Mouse (Mus musculus): ENCODE data around the gene Pde9a. TPM values are rescaled to one million over a fixed set of nuclear protein-coding genes. Genes with fewer than 3 reads are reported as not detected.

Pde9a gene
- polyA plus RNA-seq, 1 experiment from 2014 or later = 34.5 TPM

DNA sequence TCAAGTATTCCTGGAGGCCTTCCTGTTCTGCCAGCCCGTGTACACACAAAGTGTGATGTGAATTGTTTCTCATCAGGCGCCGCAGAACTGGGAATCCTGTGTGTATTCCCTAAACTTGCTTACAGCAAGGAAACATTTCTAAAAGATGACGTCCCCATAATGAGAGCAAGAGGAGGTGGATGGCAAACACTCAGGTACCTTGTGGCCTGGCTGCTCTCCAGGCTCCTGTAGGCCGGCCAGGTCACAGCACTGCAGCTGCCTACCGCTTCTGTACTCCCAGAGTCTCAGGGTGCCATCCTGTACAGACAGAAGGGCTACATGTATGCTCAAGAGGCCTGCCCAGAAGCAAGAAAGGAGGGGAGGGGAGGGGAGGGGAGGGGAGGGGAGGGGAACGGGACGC lies 114.4 kb downstream of the Pde9a start:
- no peak overlapping the region for H3K27ac ChIP-seq (ENCODE audit: low read depth, low read length)
- no peaks in the 10 kb centered on the region for H3K27me3 ChIP-seq (ENCODE audit: control insufficient read depth, insufficient read depth, low read length)
- ATAC-seq (ENCODE audit: insufficient read depth, low FRiP score, low TSS enrichment) (no peak), DNase-seq (ENCODE audit: low spot score) (no peak)
- 90% methylated on average over 8 of the region's 8 CpGs for WGBS
- no peaks in the 10 kb centered on the region for H3K9me3 ChIP-seq (ENCODE audit: control insufficient read depth, low read length)
- peaks cover 20% of the 10 kb centered on the region for H3K36me3 ChIP-seq (ENCODE audit: control insufficient read depth, insufficient read depth, low read length)
- no peak overlapping the region for H3K4me3 ChIP-seq (ENCODE audit: low read depth, low read length)
- H3K4me2 ChIP-seq (ENCODE audit: low read depth) = no peak overlapping the region
- H3K4me1 ChIP-seq (ENCODE audit: control insufficient read depth, insufficient read depth, low read length) = no peaks in the 10 kb centered on the region
- no peak overlapping the region for H3K9ac ChIP-seq (ENCODE audit: low read length)

DNA sequence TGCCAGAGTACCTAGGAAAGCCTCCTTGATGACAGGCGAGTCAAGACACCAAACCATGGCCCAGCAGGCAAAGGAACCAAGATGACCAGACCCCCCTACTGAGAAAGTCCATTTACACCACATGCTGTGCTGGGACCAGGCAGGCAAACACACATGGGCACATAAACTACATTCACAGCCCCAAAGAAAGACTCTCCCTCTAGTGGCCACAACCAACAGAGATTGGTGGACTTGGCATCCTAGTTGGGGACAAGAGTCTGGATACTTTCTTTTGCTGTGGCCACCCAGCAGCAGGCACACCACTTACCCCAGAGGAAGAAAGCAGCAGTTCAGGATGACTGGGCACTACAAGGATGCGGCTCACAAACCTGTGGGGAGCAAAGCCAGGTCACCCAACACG lies 114.9 kb downstream of the Pde9a start:
- H3K36me3 ChIP-seq (ENCODE audit: control insufficient read depth, insufficient read depth, low read length) = peaks cover 20% of the 10 kb centered on the region
- ATAC-seq (ENCODE audit: insufficient read depth, low FRiP score, low TSS enrichment) = no peak

GRCm38 (mm10) chr17:31502261-31502927 lies 116.4 kb downstream of the Pde9a start:
- ATAC-seq (ENCODE audit: insufficient read depth, low FRiP score, low TSS enrichment) = no peak
- peaks cover 15% of the 10 kb centered on the region for H3K36me3 ChIP-seq (ENCODE audit: control insufficient read depth, insufficient read depth, low read length)
- no peaks in the 10 kb centered on the region for H3K9me3 ChIP-seq (ENCODE audit: control insufficient read depth, low read length)
- H3K4me1 ChIP-seq (ENCODE audit: control insufficient read depth, insufficient read depth, low read length) = no peaks in the 10 kb centered on the region
- no peak overlapping the region for H3K9ac ChIP-seq (ENCODE audit: low read length)
- 91% methylated on average over 12 of the region's 12 CpGs for WGBS
- no peak overlapping the region for H3K27ac ChIP-seq (ENCODE audit: low read depth, low read length)
- DNase-seq (ENCODE audit: low spot score) = no peak
- H3K4me3 ChIP-seq (ENCODE audit: low read depth, low read length) = no peak overlapping the region
- H3K27me3 ChIP-seq (ENCODE audit: control insufficient read depth, insufficient read depth, low read length) = no peaks in the 10 kb centered on the region
- H3K4me2 ChIP-seq (ENCODE audit: low read depth) = no peak overlapping the region

More for the DNA sequence above, 114.9 kb downstream of the Pde9a start:
- Histone ChIP-seq H3K9me3 (ENCODE audit: control insufficient read depth, low read length) (no peaks in the 10 kb centered on the region), H3K9ac (ENCODE audit: low read length) (no peak overlapping the region), H3K27ac (ENCODE audit: low read depth, low read length) (no peak overlapping the region), H3K4me1 (ENCODE audit: control insufficient read depth, insufficient read depth, low read length) (no peaks in the 10 kb centered on the region), H3K4me2 (ENCODE audit: low read depth) (no peak overlapping the region), H3K27me3 (ENCODE audit: control insufficient read depth, insufficient read depth, low read length) (no peaks in the 10 kb centered on the region), H3K4me3 (ENCODE audit: low read depth, low read length) (no peak overlapping the region)
- 89% methylated on average over 3 of the region's 3 CpGs for WGBS
- no peak for DNase-seq (ENCODE audit: low spot score)

GRCm38 (mm10) chr17:31503337-31503736 lies 117.3 kb downstream of the Pde9a start:
- 96% methylated on average over 12 of the region's 12 CpGs for WGBS
- H3K27me3 ChIP-seq (ENCODE audit: control insufficient read depth, insufficient read depth, low read length) = no peaks in the 10 kb centered on the region
- ATAC-seq (ENCODE audit: insufficient read depth, low FRiP score, low TSS enrichment) (no peak), DNase-seq (ENCODE audit: low spot score) (no peak)
- no peak overlapping the region for H3K4me2 ChIP-seq (ENCODE audit: low read depth)
- H3K27ac ChIP-seq (ENCODE audit: low read depth, low read length) = no peak overlapping the region
- no peak overlapping the region for H3K4me3 ChIP-seq (ENCODE audit: low read depth, low read length)
- H3K4me1 ChIP-seq (ENCODE audit: control insufficient read depth, insufficient read depth, low read length) = no peaks in the 10 kb centered on the region
- peaks cover 11% of the 10 kb centered on the region for H3K36me3 ChIP-seq (ENCODE audit: control insufficient read depth, insufficient read depth, low read length)
- H3K9ac ChIP-seq (ENCODE audit: low read length) = no peak overlapping the region
- no peaks in the 10 kb centered on the region for H3K9me3 ChIP-seq (ENCODE audit: control insufficient read depth, low read length)

DNA sequence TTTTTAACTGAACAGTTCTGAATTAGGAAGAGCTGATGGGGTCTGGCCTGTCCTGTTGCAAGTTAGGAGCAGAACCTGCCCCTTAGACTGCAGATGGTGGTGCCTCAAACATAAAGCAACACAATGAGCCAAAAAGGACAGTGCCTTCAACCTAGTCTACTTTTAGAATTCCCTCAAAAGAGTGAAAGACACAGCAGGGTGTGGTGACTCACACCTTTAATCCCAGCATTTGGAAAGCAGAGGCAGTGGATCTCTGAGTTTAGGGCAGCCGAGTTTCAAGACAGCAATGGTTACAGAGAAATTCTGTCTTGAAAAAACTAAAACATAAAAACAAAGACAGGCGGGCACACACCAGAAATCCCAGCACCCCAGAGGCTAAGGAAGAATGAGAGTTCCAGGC lies 117.9 kb downstream of the Pde9a start:
- Histone ChIP-seq H3K9me3 (ENCODE audit: control insufficient read depth, low read length) (no peaks in the 10 kb centered on the region), H3K36me3 (ENCODE audit: control insufficient read depth, insufficient read depth, low read length) (peaks cover 8% of the 10 kb centered on the region), H3K27ac (ENCODE audit: low read depth, low read length) (no peak overlapping the region), H3K9ac (ENCODE audit: low read length) (no peak overlapping the region), H3K4me1 (ENCODE audit: control insufficient read depth, insufficient read depth, low read length) (no peaks in the 10 kb centered on the region), H3K4me2 (ENCODE audit: low read depth) (no peak overlapping the region), H3K27me3 (ENCODE audit: control insufficient read depth, insufficient read depth, low read length) (no peaks in the 10 kb centered on the region), H3K4me3 (ENCODE audit: low read depth, low read length) (no peak overlapping the region)
- DNase-seq (ENCODE audit: low spot score) (no peak), ATAC-seq (ENCODE audit: insufficient read depth, low FRiP score, low TSS enrichment) (no peak)
- WGBS = 93% methylated on average over 2 of the region's 2 CpGs

- no peak for ATAC-seq (ENCODE audit: insufficient read depth, low FRiP score, low TSS enrichment)
- WGBS = 53% methylated on average over 5 of the region's 5 CpGs
- Histone ChIP-seq H3K36me3 (ENCODE audit: control insufficient read depth, insufficient read depth, low read length) (peaks cover 7% of the 10 kb centered on the region; the same call in 1 of the 2 replicates), H3K27me3 (ENCODE audit: control insufficient read depth, insufficient read depth, low read length) (no peaks in the 10 kb centered on the region), H3K9ac (ENCODE audit: low read length) (no peak overlapping the region), H3K27ac (ENCODE audit: low read depth, low read length) (no peak overlapping the region), H3K4me3 (ENCODE audit: low read depth, low read length) (no peak overlapping the region), H3K4me2 (ENCODE audit: low read depth) (no peak overlapping the region), H3K9me3 (ENCODE audit: control insufficient read depth, low read length) (no peaks in the 10 kb centered on the region), H3K4me1 (ENCODE audit: control insufficient read depth, insufficient read depth, low read length) (no peaks in the 10 kb centered on the region)
- DNase-seq (ENCODE audit: low spot score) = no peak
Measured at GRCm38 (mm10) chr17:31505013-31505412, 119.0 kb downstream of the Pde9a start.

DNA sequence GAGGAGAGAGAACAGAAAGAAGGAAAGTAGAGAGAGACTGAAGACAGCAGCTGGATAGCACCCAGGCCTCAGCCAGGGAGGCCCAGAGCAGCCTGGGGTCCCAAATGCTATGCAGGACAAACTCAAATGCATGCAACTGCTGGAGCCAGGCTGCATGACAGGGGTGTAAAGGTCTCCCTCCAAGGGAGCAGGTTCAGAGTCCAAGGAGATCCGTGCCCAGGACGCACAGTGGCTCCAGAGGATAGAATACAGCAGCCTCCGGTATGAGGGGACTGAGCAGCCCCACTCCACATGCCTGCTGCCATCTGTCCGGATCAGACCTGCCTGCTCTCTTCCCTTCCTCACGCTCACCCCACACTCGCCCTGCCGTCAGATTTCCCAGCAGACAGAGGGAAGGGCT lies 120.3 kb downstream of the Pde9a start:
- no peak overlapping the region for H3K9ac ChIP-seq (ENCODE audit: low read length)

DNA sequence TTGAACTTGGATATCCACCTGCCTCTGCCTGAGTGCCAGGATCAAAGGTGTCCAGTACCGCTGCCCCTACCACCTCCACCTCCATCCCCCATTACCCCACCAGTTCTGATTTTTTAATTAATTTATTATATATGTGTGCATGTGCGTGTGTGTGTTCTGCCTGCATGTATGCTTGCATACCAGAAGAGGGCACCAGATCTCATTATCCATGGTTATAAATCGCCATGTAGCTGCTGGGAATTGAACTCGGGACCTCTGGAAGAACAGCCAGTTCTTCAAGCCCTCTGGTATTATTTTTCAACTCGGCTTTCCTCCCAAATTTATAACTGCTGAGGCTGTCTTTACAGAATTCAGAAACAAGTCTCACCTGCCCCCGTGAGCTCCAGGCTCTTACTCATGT lies 124.9 kb downstream of the Pde9a start:
- WGBS = 93% methylated on average over 6 of the region's 6 CpGs

More for the DNA sequence above, 120.3 kb downstream of the Pde9a start:
- no peak overlapping the region for H3K4me3 ChIP-seq (ENCODE audit: low read depth, low read length)
- no peaks in the 10 kb centered on the region for H3K27me3 ChIP-seq (ENCODE audit: control insufficient read depth, insufficient read depth, low read length)
- H3K4me2 ChIP-seq (ENCODE audit: low read depth) = no peak overlapping the region
- H3K9me3 ChIP-seq (ENCODE audit: control insufficient read depth, low read length) = no peaks in the 10 kb centered on the region
- WGBS = 89% methylated on average over 7 of the region's 7 CpGs
- peaks cover 1% of the 10 kb centered on the region for H3K4me1 ChIP-seq (ENCODE audit: control insufficient read depth, insufficient read depth, low read length)
- no peak overlapping the region for H3K27ac ChIP-seq (ENCODE audit: low read depth, low read length)
- H3K36me3 ChIP-seq (ENCODE audit: control insufficient read depth, insufficient read depth, low read length) = peaks cover 7% of the 10 kb centered on the region; the same call in 1 of the 2 replicates
- DNase-seq (ENCODE audit: low spot score) (no peak), ATAC-seq (ENCODE audit: insufficient read depth, low FRiP score, low TSS enrichment) (no peak)

DNA sequence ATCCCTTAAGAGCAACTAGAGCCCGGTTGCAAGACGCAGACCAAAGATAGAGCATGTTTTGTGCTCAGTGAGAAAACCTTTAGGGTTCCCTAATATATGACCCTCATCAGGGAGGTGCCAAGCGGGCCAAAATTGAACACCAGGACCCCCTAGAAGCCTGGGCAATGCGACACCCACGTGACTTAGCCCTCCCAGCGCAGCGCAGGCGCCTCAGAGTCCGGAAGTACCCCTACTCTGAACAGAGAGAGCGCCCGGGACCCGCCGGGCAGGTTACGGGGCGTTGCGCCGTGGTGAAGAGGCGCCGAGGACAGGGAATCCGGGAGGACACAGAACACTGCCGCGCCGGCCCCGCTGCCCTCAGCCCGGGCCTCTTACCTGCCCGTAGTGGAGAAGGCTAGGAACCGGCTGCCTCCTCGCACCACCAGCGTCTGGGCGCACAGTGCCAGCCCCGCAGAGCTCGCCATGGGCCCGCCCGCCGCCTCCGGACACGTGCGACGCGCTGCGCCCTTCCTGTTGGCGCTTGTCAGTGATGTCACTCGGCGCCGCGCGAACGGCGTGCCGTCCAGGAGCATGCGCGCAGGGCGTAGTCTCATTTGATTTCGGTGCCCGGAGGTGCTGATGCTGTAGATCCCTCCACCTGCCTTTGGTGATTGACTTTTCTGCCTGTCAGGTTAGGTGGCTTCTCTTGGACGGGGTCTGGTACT lies 125.9 kb downstream of the Pde9a start:
- ATAC-seq (ENCODE audit: insufficient read depth, low FRiP score, low TSS enrichment) (peak; percentile 96), DNase-seq (ENCODE audit: low spot score) (peak; percentile 95)
- Histone ChIP-seq H3K36me3 (ENCODE audit: control insufficient read depth, insufficient read depth, low read length) (no peaks in the 10 kb centered on the region; the same call in 1 of the 2 replicates), H3K9me3 (ENCODE audit: control insufficient read depth, low read length) (no peaks in the 10 kb centered on the region), H3K27me3 (ENCODE audit: control insufficient read depth, insufficient read depth, low read length) (no peaks in the 10 kb centered on the region), H3K4me3 (ENCODE audit: low read depth, low read length) (peak overlapping the region; percentile 68), H3K4me2 (ENCODE audit: low read depth) (peak overlapping the region; percentile 68), H3K9ac (ENCODE audit: low read length) (peak overlapping the region; percentile 59), H3K4me1 (ENCODE audit: control insufficient read depth, insufficient read depth, low read length) (peaks cover 7% of the 10 kb centered on the region), H3K27ac (ENCODE audit: low read depth, low read length) (peak overlapping the region; percentile 62)
- under 1% methylated on average over 56 of the region's 56 CpGs for WGBS

More for the DNA sequence above, 124.9 kb downstream of the Pde9a start:
- no peak overlapping the region for H3K27ac ChIP-seq (ENCODE audit: low read depth, low read length)
- ATAC-seq (ENCODE audit: insufficient read depth, low FRiP score, low TSS enrichment) = no peak
- no peak for DNase-seq (ENCODE audit: low spot score)
- peak overlapping the region; percentile 68 for H3K4me2 ChIP-seq (ENCODE audit: low read depth)
- no peaks in the 10 kb centered on the region; the same call in 1 of the 2 replicates for H3K36me3 ChIP-seq (ENCODE audit: control insufficient read depth, insufficient read depth, low read length)
- peaks cover 7% of the 10 kb centered on the region for H3K4me1 ChIP-seq (ENCODE audit: control insufficient read depth, insufficient read depth, low read length)
- H3K27me3 ChIP-seq (ENCODE audit: control insufficient read depth, insufficient read depth, low read length) = no peaks in the 10 kb centered on the region
- peak overlapping the region; percentile 68; the same call in 1 of the 2 replicates for H3K4me3 ChIP-seq (ENCODE audit: low read depth, low read length)
- no peak overlapping the region for H3K9ac ChIP-seq (ENCODE audit: low read length)
- no peaks in the 10 kb centered on the region for H3K9me3 ChIP-seq (ENCODE audit: control insufficient read depth, low read length)

Measured in neural tube, embryonic 11.5 days (tissue).